Mouse (Mus musculus) lung, postnatal 0 days (tissue): Measurements from ENCODE around the gene Gm26620.

Source experiments
- CTCF ChIP-seq: IDR thresholded peaks from 2 replicates; pipeline ENCODE4 v1.5.1; 2016; ENCODE audit warnings: antibody characterized with exemption, mild to moderate bottlenecking
- EP300 ChIP-seq: IDR thresholded peaks from 2 replicates; pipeline ENCODE4 v1.6.1; 2016; ENCODE audit warnings: antibody characterized with exemption, mild to moderate bottlenecking, control low read depth

GRCm38 (mm10) chr1:170882915-170883485 lies 1.9 kb upstream of the Gm26620 start:
- TF ChIP-seq CTCF (no peak), EP300 (no peak)
